24 mouse cellular contexts compared by ENCODE assay signal in genomic region chr12:80968605-80969004, GRCm38 (mm10). TPM values are rescaled to one million over a fixed set of nuclear protein-coding genes. Genes with fewer than 3 reads are reported as not detected.
"Had no signal": no experiment of that assay in that cellular context is flagged by ENCODE, and none has a peak within 500 bp of the region (broad histone marks: within the 10 kb centered on the region; RNA-seq: fewer than 3 reads in every experiment).

Slc10a1 (minus strand) TSS chr12:80968705.

- H3K9ac ChIP-seq: liver, embryonic 14.5 days; lung, embryonic 14.5 days; midbrain, embryonic 12.5 days; midbrain, embryonic 15.5 days; neural tube, embryonic 12.5 days; neural tube, embryonic 15.5 days had no signal

- DNase-seq: kidney, adult 8-10 months; kidney, postnatal 14 days; kidney, postnatal 4 days; lung, embryonic 14.5 days; right cerebral cortex, adult 18-20 months; right cerebral cortex, postnatal 14 days; right cerebral cortex, postnatal 4 days; thymus, adult 2 months; thymus, postnatal 14 days; thymus, postnatal 4 days had no signal

- H3K36me3 ChIP-seq: midbrain, embryonic 12.5 days; midbrain, embryonic 15.5 days; neural tube, embryonic 12.5 days; neural tube, embryonic 15.5 days had no signal

- H3K4me3 ChIP-seq: midbrain, embryonic 12.5 days; midbrain, embryonic 15.5 days; neural tube, embryonic 12.5 days; neural tube, embryonic 15.5 days had no signal

- ATAC-seq: intestine, postnatal 0 days; lung, postnatal 0 days; midbrain, embryonic 15.5 days had no signal

- H3K4me2 ChIP-seq: lung, embryonic 14.5 days; midbrain, embryonic 12.5 days; midbrain, embryonic 15.5 days; neural tube, embryonic 12.5 days; neural tube, embryonic 15.5 days had no signal

- H3K4me1 ChIP-seq: midbrain, embryonic 12.5 days; midbrain, embryonic 15.5 days; neural tube, embryonic 12.5 days; neural tube, embryonic 15.5 days had no signal

- H3K27ac ChIP-seq: liver, embryonic 14.5 days; macrophage; midbrain, embryonic 12.5 days; midbrain, embryonic 15.5 days; neural tube, embryonic 12.5 days; neural tube, embryonic 15.5 days; stomach, postnatal 0 days had no signal

- H3K9me3 ChIP-seq: midbrain, embryonic 12.5 days; midbrain, embryonic 15.5 days; neural tube, embryonic 12.5 days; neural tube, embryonic 15.5 days had no signal

- H3K27me3 ChIP-seq: midbrain, embryonic 12.5 days; midbrain, embryonic 15.5 days; neural tube, embryonic 12.5 days; neural tube, embryonic 15.5 days had no signal

RNA-seq across cellular contexts. Expression of gene Slc10a1, which starts in this region (rescaled TPM):
- total RNA-seq: layer of hippocampus, adult 18-20 months; layer of hippocampus, postnatal 25 days; left cerebral cortex, adult 18-20 months; left cerebral cortex, postnatal 25 days; megakaryocyte, adult 5-6 weeks had no signal
- polyA plus RNA-seq: macrophage had no signal
